Mouse (Mus musculus): ENCODE results near the gene Olfr9. TPM values are rescaled to one million over a fixed set of nuclear protein-coding genes. Genes with fewer than 3 reads are reported as not detected.
"Not testable (repeated sequence)": the region's sequence is repeated elsewhere in the genome, so short reads cannot be mapped to it uniquely, and the experiment has no call there.

Gene Olfr9
- polyA plus RNA-seq, 1 experiment from 2014 or later = not detected

DNA sequence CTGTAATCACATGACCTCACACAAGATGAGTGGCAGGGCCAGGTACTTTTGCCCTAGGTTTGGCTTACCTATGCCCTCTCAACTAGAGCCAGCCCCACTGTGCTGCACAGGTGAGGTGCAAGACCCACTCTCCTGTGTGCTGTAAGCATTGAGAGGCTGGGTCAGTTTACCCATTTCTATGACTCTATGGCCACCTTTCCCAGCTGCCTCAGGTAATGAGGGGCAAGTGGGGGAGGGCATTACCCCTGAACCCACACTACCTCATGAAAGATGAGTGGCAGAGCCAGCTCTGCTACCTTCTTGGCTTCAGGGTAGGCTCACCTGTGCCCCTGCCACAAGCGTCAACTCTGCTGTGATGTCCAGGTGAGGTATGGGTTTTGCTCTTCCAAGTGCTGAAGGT, 6.6 kb downstream of the Olfr9 start:
- 87% methylated on average over 1 of the region's 1 CpGs for WGBS
- Histone ChIP-seq H3K4me2 (ENCODE audit: low read length) (no peak overlapping the region), H3K4me1 (replicated peaks; ENCODE audit: insufficient read depth, low read length) (no peaks in the 10 kb centered on the region), H3K9me3 (replicated peaks; ENCODE audit: low read length) (no peaks in the 10 kb centered on the region), H3K27ac (no peak overlapping the region), H3K27me3 (ENCODE audit: insufficient read depth, low read length) (no peaks in the 10 kb centered on the region), H3K4me3 (replicated peaks; ENCODE audit: low read depth, low read length) (no peak overlapping the region), H3K9ac (ENCODE audit: low read depth, low read length) (no peak overlapping the region), H3K36me3 (ENCODE audit: insufficient read depth, low read length) (no peaks in the 10 kb centered on the region)
- DNase-seq (ENCODE audit: low spot score) (no peak), ATAC-seq (replicated peaks; ENCODE audit: low FRiP score, low read depth) (0 out of 2 replicates have a peak, but pooled peaks have one; percentile 29)
- no peak for TF ChIP-seq CTCF (IDR thresholded peaks at IDR 0.05; ENCODE audit: low read depth)

DNA sequence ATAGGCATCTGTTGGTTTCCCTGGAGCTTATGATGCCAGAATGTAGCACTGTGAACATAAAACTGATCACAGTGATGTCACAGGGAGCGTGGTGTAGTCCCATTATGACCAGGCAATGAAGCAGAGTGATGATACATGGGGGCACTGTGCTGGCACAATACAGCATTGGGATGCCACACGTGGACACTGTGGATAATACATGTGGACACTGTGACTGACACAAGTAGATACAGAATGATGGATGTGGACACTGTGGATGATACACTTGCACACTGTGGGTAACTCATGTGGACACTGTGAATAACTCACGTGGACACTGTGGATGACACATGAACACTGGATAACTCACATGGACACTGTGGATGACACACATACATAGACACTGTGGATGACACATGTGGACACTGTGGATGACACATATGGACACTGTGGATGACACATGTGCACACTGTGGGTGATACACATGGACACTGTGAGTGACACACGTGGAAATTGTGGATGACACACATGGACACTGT, 7.4 kb downstream of the Olfr9 start:
- no peak; the same call in 1 of the 2 replicates for ATAC-seq (replicated peaks; ENCODE audit: low FRiP score, low read depth)
- Histone ChIP-seq H3K36me3 (ENCODE audit: insufficient read depth, low read length) (no peaks in the 10 kb centered on the region), H3K4me2 (ENCODE audit: low read length) (no peak overlapping the region), H3K9ac (ENCODE audit: low read depth, low read length) (no peak overlapping the region), H3K27me3 (ENCODE audit: insufficient read depth, low read length) (no peaks in the 10 kb centered on the region), H3K4me1 (replicated peaks; ENCODE audit: insufficient read depth, low read length) (no peaks in the 10 kb centered on the region), H3K9me3 (replicated peaks; ENCODE audit: low read length) (no peaks in the 10 kb centered on the region), H3K4me3 (replicated peaks; ENCODE audit: low read depth, low read length) (no peak overlapping the region), H3K27ac (no peak overlapping the region)
- no peak for DNase-seq (ENCODE audit: low spot score)
- 73% methylated on average over 4 of the region's 4 CpGs for WGBS
- no peak for TF ChIP-seq CTCF (IDR thresholded peaks at IDR 0.05; ENCODE audit: low read depth)

DNA sequence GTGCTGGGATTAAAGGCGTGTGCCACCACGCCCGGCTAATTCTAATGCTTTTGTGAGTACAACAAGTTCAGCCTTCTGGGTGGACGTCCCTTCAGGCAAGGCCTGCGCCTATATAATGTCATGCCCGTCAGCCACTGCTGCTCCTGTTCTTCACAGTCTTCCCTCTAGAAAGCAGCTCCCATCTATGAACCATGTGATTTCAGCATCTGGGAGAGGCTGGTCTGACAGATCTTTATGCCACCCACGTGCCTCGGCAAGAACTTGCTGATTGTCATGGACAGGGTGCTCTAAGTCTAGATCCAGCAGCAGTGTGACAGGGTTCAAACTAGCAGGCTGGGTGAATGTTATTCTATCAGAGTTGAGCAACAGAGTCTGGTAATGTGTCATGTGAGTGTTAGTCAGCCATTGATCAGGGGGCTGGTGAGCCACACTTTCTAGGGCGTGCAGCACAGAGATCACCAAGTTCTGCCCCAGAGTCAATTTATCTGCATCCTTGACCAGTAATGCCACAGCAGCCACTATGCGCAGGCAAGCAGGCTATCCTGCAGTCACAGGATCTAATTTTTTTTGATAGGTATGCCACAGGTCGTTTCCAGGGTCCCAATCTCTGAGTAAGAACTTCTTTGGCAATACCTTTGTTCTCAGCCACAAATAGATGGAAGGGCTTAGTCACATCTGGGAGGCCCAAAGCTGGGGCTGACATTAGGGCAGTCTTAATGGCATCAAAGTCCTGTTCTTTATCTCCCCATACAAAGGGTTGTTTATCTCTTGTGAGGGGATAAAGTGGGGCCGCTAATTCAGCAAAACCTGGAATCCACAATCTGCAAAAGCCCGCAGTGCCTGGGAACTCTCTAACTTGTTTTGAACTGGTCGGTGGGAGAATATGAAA, 15.0 kb downstream of the Olfr9 start:
- H3K4me3 ChIP-seq (replicated peaks; ENCODE audit: low read depth, low read length) = no peak overlapping the region
- no peaks in the 10 kb centered on the region for H3K27me3 ChIP-seq (ENCODE audit: insufficient read depth, low read length)
- TF ChIP-seq CTCF (IDR thresholded peaks at IDR 0.05; ENCODE audit: low read depth) = no peak
- no peak overlapping the region for H3K9ac ChIP-seq (ENCODE audit: low read depth, low read length)
- no peaks in the 10 kb centered on the region for H3K9me3 ChIP-seq (replicated peaks; ENCODE audit: low read length)
- 88% methylated on average over 14 of the region's 14 CpGs for WGBS
- H3K36me3 ChIP-seq (ENCODE audit: insufficient read depth, low read length) = no peaks in the 10 kb centered on the region
- no peaks in the 10 kb centered on the region for H3K4me1 ChIP-seq (replicated peaks; ENCODE audit: insufficient read depth, low read length)
- ATAC-seq (replicated peaks; ENCODE audit: low FRiP score, low read depth) (no peak), DNase-seq (ENCODE audit: low spot score) (no peak)
- no peak overlapping the region for H3K27ac ChIP-seq
- H3K4me2 ChIP-seq (ENCODE audit: low read length) = no peak overlapping the region

DNA sequence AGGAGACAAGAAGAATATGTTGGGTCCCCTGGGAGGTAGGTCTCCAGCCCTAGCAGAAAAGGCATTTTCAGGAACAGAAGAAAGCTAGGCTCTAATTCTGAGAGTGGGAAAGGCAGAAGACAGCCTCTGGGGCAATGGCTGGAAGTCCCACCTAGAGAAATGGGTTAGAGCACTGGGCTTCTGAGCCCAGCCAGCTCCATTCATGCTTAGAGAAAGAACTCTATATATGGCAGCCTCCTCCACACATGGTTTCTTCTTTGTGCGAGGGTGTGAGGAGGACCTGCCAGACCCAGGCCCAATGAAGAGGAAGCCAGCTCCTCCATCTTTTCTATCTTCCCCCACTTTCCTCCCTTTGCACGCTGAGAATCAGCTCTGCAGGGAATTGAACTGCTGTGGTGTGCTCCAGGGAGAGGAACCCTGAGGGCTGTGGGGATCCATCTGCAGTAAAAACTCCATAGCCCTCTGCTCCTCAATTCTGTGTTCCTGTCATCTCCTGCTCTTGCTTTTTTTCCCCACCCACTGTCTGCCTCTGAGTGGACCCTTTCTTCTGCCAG, 21.1 kb downstream of the Olfr9 start, which contains the start of gene Olfr763:
Gene Olfr763 (plus strand): TSS at position 504 of the 554 bp plus-strand sequence.
- Histone ChIP-seq H3K36me3 (ENCODE audit: insufficient read depth, low read length) (no peaks in the 10 kb centered on the region), H3K4me1 (replicated peaks; ENCODE audit: insufficient read depth, low read length) (no peaks in the 10 kb centered on the region), H3K9ac (ENCODE audit: low read depth, low read length) (no peak within 1 kb of the TSS), H3K9me3 (replicated peaks; ENCODE audit: low read length) (no peaks in the 10 kb centered on the region), H3K4me2 (ENCODE audit: low read length) (no peak within 1 kb of the TSS), H3K4me3 (replicated peaks; ENCODE audit: low read depth, low read length) (no peak within 1 kb of the TSS), H3K27ac (no peak within 1 kb of the TSS), H3K27me3 (ENCODE audit: insufficient read depth, low read length) (no peaks in the 10 kb centered on the region)
- ATAC-seq (replicated peaks; ENCODE audit: low FRiP score, low read depth) = no peak
- WGBS = 77% methylated on average over 2 of the region's 2 CpGs
- TF ChIP-seq CTCF (IDR thresholded peaks at IDR 0.05; ENCODE audit: low read depth) = no peak
- no peak for DNase-seq (ENCODE audit: low spot score)

DNA sequence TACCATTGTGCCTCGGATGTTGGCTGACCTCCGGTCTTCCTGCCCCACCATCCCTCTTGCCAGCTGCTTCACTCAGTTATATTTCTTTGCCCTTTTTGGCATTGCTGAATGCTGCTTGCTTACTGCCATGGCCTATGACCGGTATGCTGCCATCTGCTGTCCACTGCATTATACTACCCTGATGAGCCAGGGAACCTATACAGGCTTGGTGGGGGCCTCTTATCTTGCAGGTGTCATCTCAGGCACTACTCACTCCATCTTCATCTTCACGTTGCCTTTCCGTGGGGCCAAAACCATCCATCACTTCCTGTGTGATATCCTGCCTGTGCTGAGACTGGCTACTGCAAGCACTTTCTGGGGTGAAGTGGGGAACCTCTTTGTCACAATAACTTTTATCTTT, 22.3 kb downstream of the Olfr9 start:
- not testable (repeated sequence) for H3K4me3 ChIP-seq (replicated peaks; ENCODE audit: low read depth, low read length); H3K27me3 ChIP-seq (ENCODE audit: insufficient read depth, low read length); H3K27ac ChIP-seq; H3K4me2 ChIP-seq (ENCODE audit: low read length); H3K4me1 ChIP-seq (replicated peaks; ENCODE audit: insufficient read depth, low read length); H3K9me3 ChIP-seq (replicated peaks; ENCODE audit: low read length); H3K9ac ChIP-seq (ENCODE audit: low read depth, low read length); H3K36me3 ChIP-seq (ENCODE audit: insufficient read depth, low read length); ATAC-seq (replicated peaks; ENCODE audit: low FRiP score, low read depth); DNase-seq (ENCODE audit: low spot score)
- WGBS = 50% methylated on average over 1 of the region's 5 CpGs

DNA sequence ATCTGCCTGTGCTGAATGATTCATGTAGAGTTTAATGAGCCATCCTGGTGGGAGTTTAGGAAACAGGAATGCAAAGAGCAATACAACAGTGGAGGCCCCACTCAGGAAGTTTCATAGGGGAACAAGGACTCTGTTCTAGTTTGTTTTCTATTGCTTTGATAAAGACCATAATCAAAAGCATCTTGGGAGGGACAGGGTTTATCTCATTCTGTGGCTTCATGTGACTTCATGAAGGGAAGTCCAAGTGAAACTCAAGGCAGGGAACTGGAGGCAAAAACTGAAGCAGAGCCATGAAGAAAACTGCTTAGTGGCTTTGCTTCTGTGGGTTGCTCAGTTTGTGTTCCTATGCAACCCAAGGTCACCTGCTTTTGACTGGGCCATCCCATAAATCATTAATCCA, 25.2 kb downstream of the Olfr9 start:
- no peak for ATAC-seq (replicated peaks; ENCODE audit: low FRiP score, low read depth)
- TF ChIP-seq CTCF (IDR thresholded peaks at IDR 0.05; ENCODE audit: low read depth) = no peak
- DNase-seq (ENCODE audit: low spot score) = no peak

More for the DNA sequence above, 25.2 kb downstream of the Olfr9 start:
- Histone ChIP-seq H3K36me3 (ENCODE audit: insufficient read depth, low read length) (no peaks in the 10 kb centered on the region), H3K4me3 (replicated peaks; ENCODE audit: low read depth, low read length) (no peak overlapping the region), H3K9me3 (replicated peaks; ENCODE audit: low read length) (no peaks in the 10 kb centered on the region), H3K9ac (ENCODE audit: low read depth, low read length) (no peak overlapping the region), H3K27me3 (ENCODE audit: insufficient read depth, low read length) (no peaks in the 10 kb centered on the region), H3K27ac (no peak overlapping the region), H3K4me2 (ENCODE audit: low read length) (no peak overlapping the region), H3K4me1 (replicated peaks; ENCODE audit: insufficient read depth, low read length) (no peaks in the 10 kb centered on the region)

All from kidney, postnatal 0 days (tissue).